Mouse (Mus musculus): ENCODE measurements around the gene Myof. TPM values are rescaled to one million over a fixed set of nuclear protein-coding genes. Genes with fewer than 3 reads are reported as not detected.

The Myof gene
- polyA plus RNA-seq (2012; fragmentation: generic; extraction: Trizol), result 100 to 1,000 TPM in 1 of 2 experiments, 10 to 100 TPM in 1; 43.0 to 142 TPM

GRCm38 (mm10) chr19:38043281-38043981 is at the start of gene Myof:
Gene Myof (minus strand): TSS chr19:38043577.

GRCm38 (mm10) chr19:38054720-38055192 is 11.4 kb upstream of the Myof start, which contains the start of gene Cep55:
Gene Cep55 (plus strand): TSS chr19:38055011.

Other genes starting within 250 kb of the Myof start
- 1 to 10 TPM in 1 of 2 experiments, under 1 TPM in 1; 0.44 to 6.3 TPM for gene Cep55, start 11.4 kb upstream of the Myof start, polyA plus RNA-seq (2012; fragmentation: generic; extraction: Trizol)
- gene Ffar4, start 53.5 kb upstream of the Myof start, polyA plus RNA-seq (2012; fragmentation: generic; extraction: Trizol), result not detected
- not detected for gene Rbp4, start 81.7 kb upstream of the Myof start, polyA plus RNA-seq (2012; fragmentation: generic; extraction: Trizol)
- gene Pde6c, start 89.2 kb upstream of the Myof start, polyA plus RNA-seq (2012; fragmentation: generic; extraction: Trizol), result not detected
- gene Fra10ac1, start 180.6 kb upstream of the Myof start, polyA plus RNA-seq (2012; fragmentation: generic; extraction: Trizol), result 1 to 10 TPM in 1 of 2 experiments, under 1 TPM in 1; 0.85 to 5.1 TPM
- not detected for gene Lgi1, start 221.0 kb upstream of the Myof start, polyA plus RNA-seq (2012; fragmentation: generic; extraction: Trizol)

Data from C3H10T1/2 (cell line).